Mouse (Mus musculus): ENCODE measurements around the gene Kng1.
"Not testable (repeated sequence)": the region's sequence is repeated elsewhere in the genome, so short reads cannot be mapped to it uniquely, and the experiment has no call there.

Kng1 gene

GRCm38 (mm10) chr16:23057668-23058447 is at the start of gene Kng1:
Gene Kng1, plus strand, starts transcription at chr16:23057865.
- DNase-seq, result peak in 1 of 2 experiments; percentile 17

GRCm38 (mm10) chr16:23013786-23014185 is 43.9 kb upstream of the Kng1 start:
- not testable (repeated sequence) for DNase-seq

- not testable (repeated sequence) for DNase-seq
Measured at GRCm38 (mm10) chr16:23014645-23015044, 43.0 kb upstream of the Kng1 start.

GRCm38 (mm10) chr16:23020571-23020970 is 37.1 kb upstream of the Kng1 start:
- DNase-seq, result not testable (repeated sequence)

GRCm38 (mm10) chr16:23025111-23025510 is 32.6 kb upstream of the Kng1 start:
- DNase-seq, result peak; percentile 46 to 69

GRCm38 (mm10) chr16:23026582-23026981 is 31.1 kb upstream of the Kng1 start:
- DNase-seq, result no peak

GRCm38 (mm10) chr16:23027341-23027740 is 30.3 kb upstream of the Kng1 start:
- not testable (repeated sequence) for DNase-seq

- DNase-seq, result peak; percentile 48 to 62
Measured at GRCm38 (mm10) chr16:23028966-23029600, 28.6 kb upstream of the Kng1 start, which contains the start of gene Kng2. Gene Kng2, minus strand, starts transcription at chr16:23029482.

GRCm38 (mm10) chr16:23030673-23031435 is 26.8 kb upstream of the Kng1 start:
- DNase-seq, result no peak

GRCm38 (mm10) chr16:23033673-23034072 is 24.0 kb upstream of the Kng1 start:
- DNase-seq, result peak; percentile 68 to 86

GRCm38 (mm10) chr16:23037744-23038143 is 19.9 kb upstream of the Kng1 start:
- peak; percentile 73 to 81 for DNase-seq

- peak; percentile 67 to 84 for DNase-seq
Measured at GRCm38 (mm10) chr16:23039281-23039680, 18.4 kb upstream of the Kng1 start.

GRCm38 (mm10) chr16:23040876-23041275 is 16.8 kb upstream of the Kng1 start:
- DNase-seq, result no peak

GRCm38 (mm10) chr16:23046319-23046718 is 11.3 kb upstream of the Kng1 start:
- peak in 1 of 2 experiments; percentile 52 for DNase-seq

- not testable (repeated sequence) for DNase-seq
Measured at GRCm38 (mm10) chr16:23059630-23060029, 2.0 kb downstream of the Kng1 start.

GRCm38 (mm10) chr16:23060781-23061325 is 3.2 kb downstream of the Kng1 start:
- DNase-seq, result peak in 1 of 2 experiments; percentile 14

GRCm38 (mm10) chr16:23077516-23077915 is 19.9 kb downstream of the Kng1 start:
- DNase-seq, result not testable (repeated sequence)

GRCm38 (mm10) chr16:23087159-23087558 is 29.5 kb downstream of the Kng1 start:
- DNase-seq, result not testable (repeated sequence)

- DNase-seq, result peak in 1 of 2 experiments; percentile 9
Measured at GRCm38 (mm10) chr16:23087712-23088111, 30.0 kb downstream of the Kng1 start.

- not testable (repeated sequence) for DNase-seq
Measured at GRCm38 (mm10) chr16:23088491-23088890, 30.8 kb downstream of the Kng1 start.

GRCm38 (mm10) chr16:23091345-23091744 is 33.7 kb downstream of the Kng1 start:
- DNase-seq, result not testable (repeated sequence)

GRCm38 (mm10) chr16:23093321-23093953 is 35.8 kb downstream of the Kng1 start:
- DNase-seq, result no peak
